Mouse (Mus musculus) left cerebral cortex, postnatal 4 days (tissue): ENCODE results near the gene Cd276. TPM values are rescaled to one million over a fixed set of nuclear protein-coding genes. Genes with fewer than 3 reads are reported as not detected.

ENCODE experiments used
- total RNA-seq, 2 experiments: library from RNA; stranded (reverse); gene quantifications; 2 replicates each; pipeline ENCODE4 v1.2.3; 2021

The Cd276 gene
- total RNA-seq, 2 experiments from 2014 or later, result 30.4 to 36.3 TPM

Other genes starting within 250 kb of the Cd276 start
- gene Loxl1, start 242.3 kb downstream of the Cd276 start, total RNA-seq, result 1 to 10 TPM; 4.8 to 5.5 TPM
- gene Tbc1d21, start 185.0 kb downstream of the Cd276 start, total RNA-seq, result not detected
- gene Insyn1, start 66.8 kb downstream of the Cd276 start, total RNA-seq, result 10 to 100 TPM; 81.2 to 83.5 TPM
- 100 to 1,000 TPM; 403 to 462 TPM for gene Nptn, start 26.8 kb upstream of the Cd276 start, total RNA-seq
- gene Rec114, start 188.5 kb upstream of the Cd276 start, total RNA-seq, result under 1 TPM in 1 of 2 experiments, not detected in 1; 0.74 TPM